Mouse (Mus musculus) midbrain, postnatal 0 days (tissue): Measurements from ENCODE around the gene Rcvrn. TPM values are rescaled to one million over a fixed set of nuclear protein-coding genes. Genes with fewer than 3 reads are reported as not detected.

ENCODE experiments used
- ATAC-seq: fragments of 200-750 bp; cut with Nextera tagmentation; 2 replicates; pipeline ENCODE4 v1.8.0; 2017; ENCODE audit warnings: moderate number of reproducible peaks, mild to moderate bottlenecking, moderate TSS enrichment, moderate library complexity; ENCODE audit not compliant: low FRiP score
- DNase-seq: peaks from one replicate; pipeline ENCODE4 v3.0.0-alpha.2; 2015; ENCODE audit warnings: low spot score
- H3K27ac ChIP-seq: fragments of 300-500 bp; sonication (generic); 2 replicates; pipeline ENCODE4 v1.5.1; 2014; ENCODE audit warnings: low read depth, mild to moderate bottlenecking, low read length, mixed read lengths
- H3K27me3 ChIP-seq: fragments of 300-500 bp; sonication (generic); 2 replicates; pipeline ENCODE4 v1.6.1; 2014; ENCODE audit warnings: low read length, control low read depth, mixed read lengths; ENCODE audit not compliant: insufficient read depth
- H3K36me3 ChIP-seq: fragments of 300-500 bp; sonication (generic); 2 replicates; pipeline ENCODE4 v1.6.1; 2014; ENCODE audit warnings: low read length, control low read depth, mixed read lengths; ENCODE audit not compliant: insufficient read depth
- H3K4me1 ChIP-seq: fragments of 300-500 bp; sonication (generic); 2 replicates; pipeline ENCODE4 v1.6.1; 2014; ENCODE audit warnings: mild to moderate bottlenecking, control low read depth, antibody characterized with exemption, low read length, mixed read lengths; ENCODE audit not compliant: insufficient read depth
- H3K4me2 ChIP-seq: fragments of 300-500 bp; sonication (generic); 2 replicates; pipeline ENCODE4 v1.6.1; 2014; ENCODE audit warnings: low read depth, mild to moderate bottlenecking, low read length, mixed read lengths; ENCODE audit not compliant: poor library complexity, severe bottlenecking
- H3K4me3 ChIP-seq: fragments of 300-500 bp; sonication (generic); 2 replicates; pipeline ENCODE4 v1.5.1; 2014; ENCODE audit warnings: low read depth, mild to moderate bottlenecking, low read length, moderate library complexity
- H3K9ac ChIP-seq: fragments of 300-500 bp; sonication (generic); replicated peaks from 2 replicates; pipeline ENCODE4 v1.6.1; 2014; ENCODE audit warnings: mild to moderate bottlenecking, low read length, moderate library complexity, mixed read lengths; ENCODE audit not compliant: poor library complexity, severe bottlenecking
- H3K9me3 ChIP-seq: fragments of 300-500 bp; sonication (generic); 2 replicates; pipeline ENCODE4 v1.6.1; 2016; ENCODE audit warnings: low read length, control low read depth
- CTCF ChIP-seq: IDR thresholded peaks from 2 replicates; pipeline ENCODE4 v1.5.1; 2016; ENCODE audit warnings: antibody characterized with exemption, mild to moderate bottlenecking
- whole genome bisulfite sequencing: fragments of 180-500 bp; shearing (Covaris S2); extraction: QIAGEN DNeasy Blood & Tissue Kit; methylation state at CpG from one replicate; pipeline ENCODE4 v1.1.7; 2014; 5-methylcytosine and 5-hydroxymethylcytosine counted together
- polyA plus RNA-seq: library from polyadenylated mRNA; unstranded; fragments of >200 nt; fragmentation: Nextera tagmentation; extraction: Ambion mirVana; gene quantifications from 2 replicates; pipeline ENCODE4 v1.2.1, GENCODE M21; 2015
- total RNA-seq: library from RNA; depleted of rRNA; stranded (reverse); fragments of >200 nt; gene quantifications from 2 replicates; pipeline ENCODE4 v1.2.3, GENCODE M21; 2014; rRNA removed

Rcvrn gene
- total and polyA plus RNA-seq, 2 experiments from 2014 or later = not detected

- H3K9me3 ChIP-seq = no peaks in the 10 kb centered on the region
- H3K9ac ChIP-seq = no peak overlapping the region
- ATAC-seq (no peak), DNase-seq (no peak)
- no peaks in the 10 kb centered on the region for H3K4me1 ChIP-seq
- TF ChIP-seq CTCF = no peak
- 82% methylated on average over 2 of the region's 2 CpGs for WGBS
- H3K36me3 ChIP-seq = no peaks in the 10 kb centered on the region
- no peak overlapping the region for H3K4me3 ChIP-seq
- H3K4me2 ChIP-seq = no peak overlapping the region
- no peak overlapping the region for H3K27ac ChIP-seq
- H3K27me3 ChIP-seq = no peaks in the 10 kb centered on the region
Observed at GRCm38 (mm10) chr11:67731056-67731455, 35.9 kb downstream of the Rcvrn start.

- no peaks in the 10 kb centered on the region for H3K27me3 ChIP-seq
- no peak overlapping the region for H3K4me3 ChIP-seq
- no peak overlapping the region for H3K9ac ChIP-seq
- no peak overlapping the region for H3K27ac ChIP-seq
- H3K4me1 ChIP-seq = no peaks in the 10 kb centered on the region
- H3K4me2 ChIP-seq = no peak overlapping the region
- no peaks in the 10 kb centered on the region for H3K36me3 ChIP-seq
- ATAC-seq = no peak
- 92% methylated on average over 1 of the region's 1 CpGs for WGBS
- no peak for TF ChIP-seq CTCF
- no peaks in the 10 kb centered on the region for H3K9me3 ChIP-seq
- DNase-seq = no peak
Observed at GRCm38 (mm10) chr11:67733726-67734125, 38.6 kb downstream of the Rcvrn start.

GRCm38 (mm10) chr11:67734597-67734996 is 39.5 kb downstream of the Rcvrn start:
- no peak for TF ChIP-seq CTCF
- Histone ChIP-seq H3K4me1 (no peaks in the 10 kb centered on the region), H3K9ac (no peak overlapping the region), H3K4me3 (no peak overlapping the region), H3K4me2 (no peak overlapping the region), H3K27me3 (no peaks in the 10 kb centered on the region), H3K9me3 (no peaks in the 10 kb centered on the region), H3K27ac (no peak overlapping the region), H3K36me3 (no peaks in the 10 kb centered on the region)
- ATAC-seq (no peak), DNase-seq (no peak)
- WGBS = 79% methylated on average over 3 of the region's 3 CpGs

- Histone ChIP-seq H3K4me3 (no peak overlapping the region), H3K4me1 (no peaks in the 10 kb centered on the region), H3K9me3 (no peaks in the 10 kb centered on the region), H3K27me3 (no peaks in the 10 kb centered on the region), H3K4me2 (no peak overlapping the region), H3K9ac (no peak overlapping the region), H3K36me3 (no peaks in the 10 kb centered on the region), H3K27ac (no peak overlapping the region)
- ATAC-seq = no peak
- no peak for TF ChIP-seq CTCF
- no peak for DNase-seq
- 84% methylated on average over 6 of the region's 6 CpGs for WGBS
Observed at GRCm38 (mm10) chr11:67738345-67738744, 43.2 kb downstream of the Rcvrn start.

- Histone ChIP-seq H3K27ac (no peak overlapping the region), H3K4me2 (no peak overlapping the region), H3K36me3 (no peaks in the 10 kb centered on the region), H3K4me3 (no peak overlapping the region), H3K9me3 (no peaks in the 10 kb centered on the region), H3K4me1 (no peaks in the 10 kb centered on the region), H3K9ac (no peak overlapping the region), H3K27me3 (no peaks in the 10 kb centered on the region)
- 89% methylated on average over 5 of the region's 5 CpGs for WGBS
- DNase-seq (no peak), ATAC-seq (no peak)
- TF ChIP-seq CTCF = no peak
Observed at GRCm38 (mm10) chr11:67738846-67739490, 43.8 kb downstream of the Rcvrn start.

- no peak for TF ChIP-seq CTCF
Observed at GRCm38 (mm10) chr11:67741569-67741968, 46.4 kb downstream of the Rcvrn start.

More at GRCm38 (mm10) chr11:67741569-67741968, 46.4 kb downstream of the Rcvrn start:
- no peak overlapping the region for H3K9ac ChIP-seq
- H3K36me3 ChIP-seq = no peaks in the 10 kb centered on the region
- ATAC-seq = no peak
- no peak for DNase-seq
- H3K4me1 ChIP-seq = no peaks in the 10 kb centered on the region
- no peak overlapping the region for H3K4me2 ChIP-seq
- H3K4me3 ChIP-seq = no peak overlapping the region
- H3K9me3 ChIP-seq = no peaks in the 10 kb centered on the region
- H3K27me3 ChIP-seq = no peaks in the 10 kb centered on the region
- H3K27ac ChIP-seq = no peak overlapping the region

Other genes with a start within 250 kb of the Rcvrn start
- 118 and 135 TPM in 2 replicates for gene Gas7, start 239.9 kb upstream of the Rcvrn start, total RNA-seq
- 80.3 and 82.1 TPM in 2 replicates for gene Gas7, start 239.9 kb upstream of the Rcvrn start, polyA plus RNA-seq
- gene Glp2r, start 75.8 kb downstream of the Rcvrn start, total RNA-seq = 0.11 TPM in 1 of 2 replicates, not detected in the other
- gene Glp2r, start 75.8 kb downstream of the Rcvrn start, polyA plus RNA-seq = 0.07 and 0.15 TPM in 2 replicates
- not detected in 2 replicates for gene Gsg1l2, start 79.3 kb downstream of the Rcvrn start, total RNA-seq
- not detected in 2 replicates for gene Gsg1l2, start 79.3 kb downstream of the Rcvrn start, polyA plus RNA-seq
- not detected in 2 replicates for gene Dhrs7c, start 102.9 kb downstream of the Rcvrn start, total RNA-seq
- gene Dhrs7c, start 102.9 kb downstream of the Rcvrn start, polyA plus RNA-seq = 0.23 TPM in 1 of 2 replicates, not detected in the other
- gene Usp43, start 226.8 kb downstream of the Rcvrn start, total RNA-seq = 1.8 and 2.6 TPM in 2 replicates
- gene Usp43, start 226.8 kb downstream of the Rcvrn start, polyA plus RNA-seq = 0.59 and 0.67 TPM in 2 replicates